Mouse (Mus musculus): ENCODE measurements around the gene Dapk3.

DNA sequence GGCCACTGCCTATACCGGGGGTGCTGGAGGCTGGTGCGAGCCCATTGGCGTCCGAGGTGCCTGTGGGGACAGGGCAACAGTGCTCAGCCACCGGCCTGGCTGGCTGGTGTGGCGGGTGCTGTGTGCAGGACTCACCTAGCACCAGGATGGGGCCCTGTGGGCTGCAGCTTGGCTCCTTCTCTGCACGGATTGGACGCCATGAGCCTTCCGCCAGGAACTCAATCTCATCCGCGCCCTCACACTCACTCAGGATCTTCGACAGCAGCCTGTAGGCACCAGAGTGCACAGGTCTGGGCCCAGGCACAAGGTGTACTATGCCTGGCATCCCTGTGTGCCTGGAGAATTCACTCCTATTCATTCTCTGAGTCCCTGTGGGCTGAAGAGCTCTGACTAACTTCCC, 28.5 kb upstream of the Dapk3 start:
- TF ChIP-seq CTCF (IDR thresholded peaks at IDR 0.05; ENCODE audit: extremely low read depth, insufficient read length, insufficient replicate concordance, low read depth, low read length), result no peak
- no peak for TF ChIP-seq POLR2A (IDR thresholded peaks at IDR 0.05; ENCODE audit: low read depth, low read length)
